Mouse (Mus musculus) forebrain, embryonic 16.5 days (tissue): ENCODE results near the gene Hba-a1. TPM values are rescaled to one million over a fixed set of nuclear protein-coding genes. Genes with fewer than 3 reads are reported as not detected.
A peak's percentile ranks its signal among the peaks of the same experiment; 100 is the strongest.

Source experiments
- ATAC-seq: fragments of 200-750 bp; cut with Nextera tagmentation; 2 replicates; pipeline ENCODE4 v1.8.0; 2017; ENCODE audit warnings: mild to moderate bottlenecking, moderate library complexity
- H3K27ac ChIP-seq: fragments of 300-500 bp; sonication (generic); 2 replicates; pipeline ENCODE4 v1.5.1; 2014; ENCODE audit warnings: low read length, control low read depth
- H3K27me3 ChIP-seq: fragments of 300-500 bp; sonication (generic); replicated peaks from 2 replicates; pipeline ENCODE4 v1.6.1; 2014; ENCODE audit warnings: low read length; ENCODE audit not compliant: control insufficient read depth, insufficient read depth
- H3K36me3 ChIP-seq: fragments of 300-500 bp; sonication (generic); 2 replicates; pipeline ENCODE4 v1.6.1; 2014; ENCODE audit not compliant: control insufficient read depth, insufficient read depth
- H3K4me1 ChIP-seq: fragments of 300-500 bp; sonication (generic); replicated peaks from 2 replicates; pipeline ENCODE4 v1.6.1; 2014; ENCODE audit warnings: low read length; ENCODE audit not compliant: control insufficient read depth, insufficient read depth
- H3K4me2 ChIP-seq: fragments of 300-500 bp; sonication (generic); 2 replicates; pipeline ENCODE4 v1.6.1; 2014; ENCODE audit warnings: mild to moderate bottlenecking, low read length, control low read depth
- H3K4me3 ChIP-seq: fragments of 300-500 bp; sonication (generic); replicated peaks from 2 replicates; pipeline ENCODE4 v1.5.1; 2014; ENCODE audit warnings: mild to moderate bottlenecking, low read length, control low read depth
- H3K9ac ChIP-seq: fragments of 300-500 bp; sonication (generic); replicated peaks from 2 replicates; pipeline ENCODE4 v1.6.1; 2014; ENCODE audit warnings: low read depth, low read length, control low read depth
- H3K9me3 ChIP-seq: fragments of 300-500 bp; sonication (generic); 2 replicates; pipeline ENCODE4 v1.6.1; 2016; ENCODE audit warnings: low read length; ENCODE audit not compliant: control insufficient read depth
- WGBS: fragments of 180-500 bp; shearing (Covaris S2); extraction: QIAGEN DNeasy Blood & Tissue Kit; methylation state at CpG from one replicate; pipeline ENCODE4 v1.1.7; 2014; 5-methylcytosine and 5-hydroxymethylcytosine counted together
- polyA plus RNA-seq: library from polyadenylated mRNA; unstranded; fragments of >200 nt; fragmentation: Nextera tagmentation; extraction: Ambion mirVana; gene quantifications from 2 replicates; pipeline ENCODE4 v1.2.1, GENCODE M21; 2015

Gene Hba-a1
- polyA plus RNA-seq, 1 experiment from 2014 or later, result 2,173 TPM

GRCm38 (mm10) chr11:32256146-32256545 is 27.2 kb upstream of the Hba-a1 start:
- no peak overlapping the region for H3K9ac ChIP-seq
- H3K36me3 ChIP-seq, result peaks cover 5% of the 10 kb centered on the region; the same call in 1 of the 2 replicates
- H3K27me3 ChIP-seq, result no peaks in the 10 kb centered on the region
- no peak for ATAC-seq
- H3K4me1 ChIP-seq, result no peaks in the 10 kb centered on the region
- H3K9me3 ChIP-seq, result no peaks in the 10 kb centered on the region
- 95% methylated on average over 1 of the region's 1 CpGs for WGBS
- H3K27ac ChIP-seq, result no peak overlapping the region
- no peak overlapping the region for H3K4me3 ChIP-seq
- H3K4me2 ChIP-seq, result no peak overlapping the region

GRCm38 (mm10) chr11:32256566-32256965 is 26.7 kb upstream of the Hba-a1 start:
- H3K4me3 ChIP-seq, result no peak overlapping the region
- peaks cover 5% of the 10 kb centered on the region; the same call in 1 of the 2 replicates for H3K36me3 ChIP-seq
- H3K9me3 ChIP-seq, result no peaks in the 10 kb centered on the region
- 82% methylated on average over 3 of the region's 3 CpGs for WGBS
- H3K9ac ChIP-seq, result no peak overlapping the region
- H3K4me2 ChIP-seq, result no peak overlapping the region
- no peaks in the 10 kb centered on the region for H3K27me3 ChIP-seq
- ATAC-seq, result no peak
- H3K4me1 ChIP-seq, result no peaks in the 10 kb centered on the region
- no peak overlapping the region for H3K27ac ChIP-seq

DNA sequence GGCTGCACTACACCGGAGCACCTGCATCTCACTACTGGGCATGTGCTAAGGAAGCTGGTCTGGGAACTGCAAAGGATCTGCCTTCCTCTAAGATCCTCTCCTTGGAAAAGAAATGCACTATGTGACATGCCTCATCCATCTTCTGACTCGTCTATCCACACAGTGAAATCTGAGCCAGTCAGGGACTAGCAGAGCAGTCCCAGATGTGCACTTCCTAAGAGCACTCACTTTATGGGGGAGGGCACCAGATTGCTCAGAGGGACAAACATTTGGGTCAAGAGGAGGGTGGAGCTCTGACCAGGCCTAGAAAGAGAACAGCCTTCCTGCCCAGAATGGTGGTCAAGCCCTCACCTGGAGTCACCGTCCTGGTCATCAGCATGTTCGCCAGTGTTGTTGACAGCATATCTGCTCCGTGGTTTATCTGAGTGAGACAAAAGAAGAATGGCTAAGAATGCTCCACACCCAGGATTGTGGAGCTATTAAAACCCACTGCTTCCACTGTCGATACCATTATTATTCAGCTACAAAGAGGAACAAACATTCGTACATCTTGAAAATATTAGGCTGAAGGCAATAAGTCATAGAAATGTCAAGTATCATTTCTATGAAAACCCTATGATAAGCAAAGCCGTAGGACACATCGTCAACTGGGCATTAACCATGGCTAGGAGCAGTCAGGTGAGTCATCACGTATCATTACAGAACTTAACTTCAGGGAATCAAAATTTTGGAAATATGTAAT is 20.5 kb upstream of the Hba-a1 start:
- peaks cover 3% of the 10 kb centered on the region; the same call in 1 of the 2 replicates for H3K36me3 ChIP-seq

GRCm38 (mm10) chr11:32265117-32265738 is 18.1 kb upstream of the Hba-a1 start:
- no peaks in the 10 kb centered on the region for H3K9me3 ChIP-seq
- H3K9ac ChIP-seq, result no peak overlapping the region
- no peaks in the 10 kb centered on the region for H3K27me3 ChIP-seq
- 91% methylated on average over 3 of the region's 3 CpGs for WGBS
- H3K4me2 ChIP-seq, result no peak overlapping the region
- peaks cover 16% of the 10 kb centered on the region for H3K4me1 ChIP-seq
- peaks cover 1% of the 10 kb centered on the region; the same call in 1 of the 2 replicates for H3K36me3 ChIP-seq
- no peak overlapping the region for H3K27ac ChIP-seq
- ATAC-seq, result no peak
- H3K4me3 ChIP-seq, result no peak overlapping the region

More for the DNA sequence above, 20.5 kb upstream of the Hba-a1 start:
- WGBS, result 92% methylated on average over 10 of the region's 10 CpGs
- H3K4me1 ChIP-seq, result peaks cover 13% of the 10 kb centered on the region
- no peak overlapping the region for H3K27ac ChIP-seq
- no peaks in the 10 kb centered on the region for H3K27me3 ChIP-seq
- H3K9ac ChIP-seq, result no peak overlapping the region
- H3K4me2 ChIP-seq, result no peak overlapping the region
- H3K9me3 ChIP-seq, result no peaks in the 10 kb centered on the region
- H3K4me3 ChIP-seq, result no peak overlapping the region
- no peak for ATAC-seq

DNA sequence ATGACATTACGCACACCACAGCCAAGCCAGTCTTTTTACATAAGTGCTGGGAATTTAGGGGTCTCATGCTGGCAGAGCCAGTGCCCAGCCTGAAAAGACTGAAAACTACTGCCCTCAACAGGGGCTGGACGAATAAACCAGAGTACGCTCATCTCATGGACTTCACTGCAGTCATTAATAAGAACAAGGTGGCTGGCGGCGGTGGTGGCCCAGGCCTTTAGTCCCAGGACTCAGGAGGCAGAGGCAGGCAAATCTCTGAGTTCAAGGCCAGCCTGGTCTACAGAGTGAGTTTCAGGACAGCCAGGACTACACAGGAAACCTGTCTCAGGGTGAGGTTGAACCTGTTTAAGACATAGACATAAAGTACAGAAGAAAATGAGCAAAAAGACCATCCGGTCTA is 17.1 kb upstream of the Hba-a1 start:
- Histone ChIP-seq H3K36me3 (no peaks in the 10 kb centered on the region), H3K27ac (no peak overlapping the region), H3K9ac (no peak overlapping the region), H3K4me2 (no peak overlapping the region), H3K4me3 (no peak overlapping the region), H3K4me1 (peaks cover 16% of the 10 kb centered on the region), H3K27me3 (no peaks in the 10 kb centered on the region), H3K9me3 (no peaks in the 10 kb centered on the region)
- 93% methylated on average over 6 of the region's 6 CpGs for WGBS
- ATAC-seq, result no peak

DNA sequence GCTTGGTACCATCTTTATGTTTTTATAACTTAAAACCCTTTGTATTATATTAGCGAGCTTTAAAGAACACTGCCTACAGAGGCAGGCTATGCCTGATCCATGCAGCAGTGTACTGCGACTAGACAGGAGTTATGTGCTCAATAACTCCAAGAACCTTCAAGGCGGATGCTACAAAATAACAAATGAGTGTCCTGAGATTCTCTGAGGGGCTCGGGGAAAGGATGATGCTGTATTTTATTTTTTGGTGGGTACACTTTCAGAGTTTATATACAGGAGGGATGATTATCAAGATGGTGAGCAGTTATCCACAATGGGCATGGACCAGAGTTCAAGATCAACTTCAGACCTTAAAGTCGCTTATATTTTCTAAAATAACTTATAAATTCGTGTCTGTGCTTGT is 16.5 kb upstream of the Hba-a1 start:
- Histone ChIP-seq H3K4me3 (peak overlapping the region; percentile 82), H3K27me3 (no peaks in the 10 kb centered on the region), H3K27ac (peak overlapping the region; percentile 96), H3K9me3 (no peaks in the 10 kb centered on the region), H3K36me3 (no peaks in the 10 kb centered on the region), H3K4me2 (peak overlapping the region; percentile 72), H3K4me1 (peaks cover 16% of the 10 kb centered on the region), H3K9ac (peak overlapping the region; percentile 95)
- WGBS, result 23% methylated on average over 6 of the region's 6 CpGs
- ATAC-seq, result no peak

GRCm38 (mm10) chr11:32267188-32267884 is 16.0 kb upstream of the Hba-a1 start, which contains the start of gene Nprl3:
Nprl3 (minus strand) TSS chr11:32267707.
- Histone ChIP-seq H3K4me2 (peak within 1 kb of the TSS; percentile 72), H3K9ac (peak within 1 kb of the TSS; percentile 95), H3K36me3 (no peaks in the 10 kb centered on the region), H3K4me3 (peak within 1 kb of the TSS; percentile 82), H3K9me3 (no peaks in the 10 kb centered on the region), H3K4me1 (peaks cover 16% of the 10 kb centered on the region), H3K27ac (peak within 1 kb of the TSS; percentile 96), H3K27me3 (no peaks in the 10 kb centered on the region)
- WGBS, result under 1% methylated on average over 54 of the region's 54 CpGs
- peak; percentile 100 for ATAC-seq

- H3K27me3 ChIP-seq, result no peaks in the 10 kb centered on the region
- H3K36me3 ChIP-seq, result no peaks in the 10 kb centered on the region
- H3K4me1 ChIP-seq, result peaks cover 16% of the 10 kb centered on the region
- H3K9ac ChIP-seq, result peak overlapping the region; percentile 47
- peak; percentile 11; the same call in 1 of the 2 replicates for ATAC-seq
- H3K9me3 ChIP-seq, result no peaks in the 10 kb centered on the region
- H3K4me2 ChIP-seq, result peak overlapping the region; percentile 61
- peak overlapping the region; percentile 9; the same call in 1 of the 2 replicates for H3K27ac ChIP-seq
- H3K4me3 ChIP-seq, result peak overlapping the region; percentile 82
- 20% methylated on average over 5 of the region's 5 CpGs for WGBS
These were observed 15.3 kb upstream of the Hba-a1 start for GRCm38 (mm10) chr11:32267964-32268363.

- H3K9ac ChIP-seq, result no peak overlapping the region
These were observed 14.4 kb upstream of the Hba-a1 start for GRCm38 (mm10) chr11:32268952-32269351.

More at GRCm38 (mm10) chr11:32268952-32269351, 14.4 kb upstream of the Hba-a1 start:
- 83% methylated on average over 5 of the region's 5 CpGs for WGBS
- Histone ChIP-seq H3K4me3 (no peak overlapping the region), H3K4me1 (peaks cover 16% of the 10 kb centered on the region), H3K4me2 (no peak overlapping the region), H3K27ac (no peak overlapping the region), H3K27me3 (no peaks in the 10 kb centered on the region), H3K9me3 (no peaks in the 10 kb centered on the region), H3K36me3 (no peaks in the 10 kb centered on the region)
- no peak for ATAC-seq
